26 mouse cellular contexts compared by ENCODE assay signal in the genomic region with DNA sequence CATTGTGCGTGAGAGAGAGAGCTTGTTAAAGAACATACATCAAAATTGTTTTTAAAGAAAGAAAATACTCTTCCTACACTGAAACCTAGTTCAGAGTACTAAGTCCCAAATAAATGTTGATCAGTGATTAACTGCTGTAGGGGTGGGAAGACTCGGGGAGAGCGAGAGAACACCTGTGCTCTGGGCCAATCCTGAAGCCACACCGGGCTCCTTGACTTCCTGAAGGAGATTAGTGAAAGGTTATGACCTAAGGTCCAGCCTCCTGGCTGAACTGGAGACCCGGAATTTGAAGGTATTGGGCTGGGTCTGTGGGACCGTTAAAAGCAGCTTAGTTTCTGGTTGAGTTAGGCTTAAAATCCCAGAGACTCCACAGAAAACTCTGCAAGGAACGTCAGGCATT. TPM values are rescaled to one million over a fixed set of nuclear protein-coding genes. Genes with fewer than 3 reads are reported as not detected.
DNase-seq lines count a peak whose midpoint lies in the region; ATAC-seq lines count a peak whose summit lies in the region.
"Had no signal": no experiment of that assay in that cellular context is flagged by ENCODE, and none has a peak within 500 bp of the region (broad histone marks: within the 10 kb centered on the region; RNA-seq: fewer than 3 reads in every experiment).

No protein-coding gene starts in this region.

- no peaks in the 10 kb centered on the region for H3K36me3 ChIP-seq in kidney, embryonic 16.5 days (ENCODE audit: insufficient read depth, low read length)
- H3K36me3 ChIP-seq: forebrain, embryonic 10.5 days; G1E; heart, embryonic 12.5 days; heart, embryonic 15.5 days; hindbrain, embryonic 10.5 days; hindbrain, embryonic 13.5 days had no signal

- no peak overlapping the region for H3K27ac ChIP-seq in kidney, embryonic 16.5 days (ENCODE audit: low read length)
- H3K27ac ChIP-seq: forebrain, embryonic 10.5 days; forebrain, embryonic 13.5 days; heart, embryonic 15.5 days; hindbrain, embryonic 10.5 days; hindbrain, embryonic 13.5 days had no signal

- 73% methylated on average over 7 of the region's 7 CpGs for WGBS in kidney, embryonic 16.5 days

- no peaks in the 10 kb centered on the region for H3K27me3 ChIP-seq in kidney, embryonic 16.5 days (ENCODE audit: insufficient read depth, low read length)
- H3K27me3 ChIP-seq: CH12.LX; forebrain, embryonic 13.5 days; heart, embryonic 12.5 days; heart, embryonic 15.5 days; hindbrain, embryonic 13.5 days had no signal

- no peak overlapping the region for H3K4me3 ChIP-seq in kidney, embryonic 16.5 days (ENCODE audit: low read length)
- H3K4me3 ChIP-seq: forebrain, embryonic 10.5 days; forebrain, embryonic 13.5 days; heart, embryonic 12.5 days; heart, embryonic 15.5 days; hindbrain, embryonic 10.5 days; hindbrain, embryonic 13.5 days had no signal

- H3K4me2 ChIP-seq in kidney, embryonic 16.5 days (replicated peaks; ENCODE audit: low read depth, low read length), result no peak overlapping the region
- H3K4me2 ChIP-seq: forebrain, embryonic 13.5 days; heart, embryonic 12.5 days; heart, embryonic 15.5 days; hindbrain, embryonic 13.5 days had no signal

- H3K9me3 ChIP-seq in kidney, embryonic 16.5 days (ENCODE audit: low read length), result peaks cover 10% of the 10 kb centered on the region; the same call in 1 of the 2 replicates
- H3K9me3 ChIP-seq: G1E; heart, embryonic 15.5 days had no signal

- peak; percentile 8 for DNase-seq in kidney, adult 18-20 months
- peak; percentile 75 for DNase-seq in kidney, adult 9 months
- DNase-seq in kidney, postnatal 14 days, result peak; percentile 4
- DNase-seq in cerebellum, adult 18-20 months, result no peak
- DNase-seq: adrenal gland, adult 2 months; adrenal gland, postnatal 14 days; B cell, adult 2 months; cerebellum, adult 11 months; cerebellum, adult 9-10 months; cerebellum, postnatal 14 days; forebrain, postnatal 0 days; gastrocnemius, postnatal 25 days; heart, adult 18-20 months; heart, postnatal 10 days; heart, postnatal 36 days had no signal

- H3K4me1 ChIP-seq in kidney, embryonic 16.5 days (ENCODE audit: insufficient read depth, low read length), result no peaks in the 10 kb centered on the region
- H3K4me1 ChIP-seq: forebrain, embryonic 13.5 days; heart, embryonic 12.5 days; heart, embryonic 15.5 days; hindbrain, embryonic 10.5 days; hindbrain, embryonic 13.5 days had no signal

- no peak overlapping the region for H3K9ac ChIP-seq in kidney, embryonic 16.5 days (replicated peaks; ENCODE audit: low read length)
- H3K9ac ChIP-seq: forebrain, embryonic 13.5 days; forebrain, postnatal 0 days; heart, embryonic 12.5 days; heart, embryonic 15.5 days; hindbrain, embryonic 13.5 days had no signal

- no peak for ATAC-seq in kidney, embryonic 16.5 days (ENCODE audit: low FRiP score, low TSS enrichment)
- no peak for ATAC-seq in frontal cortex, adult (ENCODE audit: low TSS enrichment)
- ATAC-seq: forebrain, embryonic 13.5 days; forebrain, postnatal 0 days; hindbrain, embryonic 16.5 days had no signal

RNA-seq across cellular contexts. Expression of gene Cyp4f15, which starts 37.3 kb away (rescaled TPM):
- not detected in 2 replicates for polyA plus RNA-seq in kidney, embryonic 16.5 days (2015; fragmentation: Nextera tagmentation; extraction: Ambion mirVana)
- polyA plus RNA-seq: G1E; heart, embryonic 15.5 days had no signal

Comparison
In these comparisons a context has a peak if more than half of its experiments do, and no peak if none do; other contexts are left out.
1. DNase-seq: peak in kidney, adult 18-20 months (single experiment), kidney, adult 9 months (single experiment) and kidney, postnatal 14 days (single experiment); none in cerebellum, adult 18-20 months (0 of 2).